Mouse (Mus musculus) hindbrain, embryonic 14.5 days (tissue): ENCODE measurements around the gene Tmem159. TPM values are rescaled to one million over a fixed set of nuclear protein-coding genes. Genes with fewer than 3 reads are reported as not detected.

Source experiments
- ATAC-seq: fragments of 200-750 bp; cut with Nextera tagmentation; 2 replicates; pipeline ENCODE4 v1.8.0; 2017; ENCODE audit warnings: moderate number of reproducible peaks, mild to moderate bottlenecking, moderate TSS enrichment, moderate library complexity; ENCODE audit not compliant: low FRiP score
- DNase-seq: peaks from one replicate; pipeline ENCODE4 v3.0.0-alpha.2; 2015; ENCODE audit warnings: low spot score
- H3K27ac ChIP-seq: fragments of 300-500 bp; sonication (generic); 2 replicates; pipeline ENCODE4 v1.5.1; 2014; ENCODE audit warnings: mild to moderate bottlenecking, moderate library complexity
- H3K27me3 ChIP-seq: fragments of 300-500 bp; sonication (generic); 2 replicates; pipeline ENCODE4 v1.6.1; 2014; ENCODE audit warnings: mild to moderate bottlenecking, low read length, mixed read lengths; ENCODE audit not compliant: control insufficient read depth, insufficient read depth
- H3K36me3 ChIP-seq: fragments of 300-500 bp; sonication (generic); replicated peaks from 2 replicates; pipeline ENCODE4 v1.6.1; 2014; ENCODE audit not compliant: control insufficient read depth, insufficient read depth
- H3K4me1 ChIP-seq: fragments of 300-500 bp; sonication (generic); replicated peaks from 2 replicates; pipeline ENCODE4 v1.6.1; 2014; ENCODE audit warnings: antibody characterized with exemption, low read length, mixed read lengths; ENCODE audit not compliant: control insufficient read depth, insufficient read depth
- H3K4me2 ChIP-seq: fragments of 300-500 bp; sonication (generic); replicated peaks from 2 replicates; pipeline ENCODE4 v1.6.1; 2014; ENCODE audit warnings: mild to moderate bottlenecking, moderate library complexity
- H3K4me3 ChIP-seq: fragments of 300-500 bp; sonication (generic); replicated peaks from 2 replicates; pipeline ENCODE4 v1.5.1; 2014; ENCODE audit warnings: mild to moderate bottlenecking, low read length
- H3K9ac ChIP-seq: fragments of 300-500 bp; sonication (generic); 2 replicates; pipeline ENCODE4 v1.6.1; 2014
- H3K9me3 ChIP-seq: fragments of 300-500 bp; sonication (generic); 2 replicates; pipeline ENCODE4 v1.6.1; 2016; ENCODE audit warnings: low read length; ENCODE audit not compliant: control insufficient read depth
- WGBS: fragments of 180-500 bp; shearing (Covaris S2); extraction: QIAGEN DNeasy Blood & Tissue Kit; methylation state at CpG from one replicate; pipeline ENCODE4 v1.1.7; 2014; 5-methylcytosine and 5-hydroxymethylcytosine counted together
- polyA plus RNA-seq: library from polyadenylated mRNA; unstranded; fragments of >200 nt; fragmentation: Nextera tagmentation; extraction: Ambion mirVana; gene quantifications from 2 replicates; pipeline ENCODE4 v1.2.1, GENCODE M21; 2014

Tmem159 gene
- polyA plus RNA-seq: 12.0 and 15.2 TPM in 2 replicates

DNA sequence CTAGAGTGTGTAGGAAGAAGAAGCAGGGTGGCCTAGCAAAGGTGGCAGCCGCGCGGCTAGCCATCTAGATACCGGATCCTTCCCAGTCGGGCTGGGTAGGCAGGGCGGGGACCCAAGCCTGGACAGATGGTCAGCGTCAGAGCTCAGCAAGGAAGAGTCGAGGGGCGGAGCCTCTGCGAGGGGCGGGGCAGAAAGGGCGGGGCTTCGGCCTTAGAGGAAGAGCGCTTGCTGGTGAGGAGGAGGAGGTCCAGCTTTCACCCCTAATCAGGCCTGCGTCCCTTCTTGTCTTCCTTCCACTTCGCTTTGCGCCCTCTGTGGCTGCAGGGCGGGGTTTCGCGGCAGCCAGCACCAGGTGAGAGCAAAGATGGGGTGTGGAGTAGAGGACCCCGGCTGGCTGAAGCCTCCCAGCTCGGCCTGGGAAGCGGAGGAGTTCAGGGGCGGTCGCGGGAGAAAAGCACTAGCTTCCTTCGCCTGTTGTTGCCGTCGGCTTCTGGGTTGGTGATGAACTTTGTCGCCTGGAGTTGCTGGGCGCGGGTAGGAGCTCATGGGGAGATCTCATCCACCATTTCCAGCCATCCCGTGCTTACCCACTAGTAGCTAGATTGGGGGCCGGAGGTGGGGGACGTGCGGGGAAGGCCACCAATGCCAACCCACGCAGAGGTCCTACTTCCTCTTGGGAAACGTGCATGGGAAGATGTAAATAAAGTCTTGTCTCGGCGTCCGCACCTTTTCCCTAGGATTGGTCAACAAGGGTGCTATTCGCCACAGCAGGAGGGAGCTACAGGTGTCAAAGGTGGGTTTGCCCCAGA, at the start of gene Tmem159:
TSS of gene Tmem159 (plus strand) at position 190 of the 809 bp plus-strand sequence.
- Histone ChIP-seq H3K9me3 (no peaks in the 10 kb centered on the region), H3K9ac (peak within 1 kb of the TSS; percentile 57), H3K27me3 (0 out of 2 replicates have a peak, but pooled peaks cover 7% of the 10 kb centered on the region), H3K36me3 (no peaks in the 10 kb centered on the region), H3K27ac (no peak within 1 kb of the TSS), H3K4me2 (peak within 1 kb of the TSS; percentile 67), H3K4me1 (0 out of 2 replicates have a peak, but pooled peaks cover 9% of the 10 kb centered on the region), H3K4me3 (peak within 1 kb of the TSS; percentile 46)
- under 1% methylated on average over 42 of the region's 42 CpGs for WGBS
- DNase-seq: peak; percentile 68
- peak; percentile 88 for ATAC-seq

DNA sequence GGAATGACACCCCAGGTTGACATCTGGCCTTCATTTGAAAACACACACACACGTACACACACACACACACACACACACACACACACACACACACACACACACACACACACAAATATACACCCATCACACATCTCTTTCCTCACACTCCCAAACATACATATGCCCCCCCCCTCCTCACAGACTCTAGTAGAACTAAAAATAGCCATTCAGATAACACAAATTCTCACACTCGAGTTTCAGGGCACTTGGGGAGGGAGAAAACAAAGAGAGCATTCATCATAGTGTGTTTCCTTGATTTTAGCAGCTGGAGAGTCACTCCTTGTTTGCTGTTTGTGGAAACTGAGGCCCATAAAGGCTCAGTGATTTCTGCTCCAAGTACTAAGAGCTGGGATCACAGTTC, 48.1 kb upstream of the Tmem159 start:
- Histone ChIP-seq H3K36me3 (no peaks in the 10 kb centered on the region), H3K4me3 (no peak overlapping the region), H3K27ac (no peak overlapping the region), H3K4me2 (no peak overlapping the region), H3K4me1 (no peaks in the 10 kb centered on the region), H3K9me3 (no peaks in the 10 kb centered on the region), H3K9ac (no peak overlapping the region), H3K27me3 (no peaks in the 10 kb centered on the region)
- WGBS: 64% methylated on average over 2 of the region's 2 CpGs
- ATAC-seq (no peak), DNase-seq (no peak)

DNA sequence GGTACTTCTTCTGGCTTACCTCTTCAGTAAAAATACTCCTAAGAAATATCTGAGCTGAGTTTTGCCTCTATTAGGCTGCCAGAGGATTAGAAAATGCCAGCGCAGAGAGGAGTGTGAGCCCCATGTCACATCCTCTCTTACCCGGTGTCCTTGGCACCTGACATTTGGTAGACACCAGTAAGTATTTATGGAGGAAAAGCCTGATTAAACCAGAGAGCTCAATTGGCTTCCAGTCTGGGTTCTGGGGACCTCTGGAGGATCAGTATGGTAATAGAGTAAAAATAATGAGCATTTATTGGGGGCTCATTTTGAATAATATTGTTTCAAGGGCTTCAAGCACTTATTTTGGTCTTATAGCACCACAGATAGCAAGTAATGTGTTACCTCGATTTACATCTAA, 46.7 kb upstream of the Tmem159 start:
- H3K9me3 ChIP-seq: no peaks in the 10 kb centered on the region
- DNase-seq: no peak
- no peaks in the 10 kb centered on the region for H3K27me3 ChIP-seq
- H3K4me1 ChIP-seq: no peaks in the 10 kb centered on the region
- no peak overlapping the region for H3K4me2 ChIP-seq
- ATAC-seq: no peak
- 92% methylated on average over 3 of the region's 3 CpGs for WGBS
- H3K9ac ChIP-seq: no peak overlapping the region
- no peak overlapping the region for H3K27ac ChIP-seq
- no peaks in the 10 kb centered on the region for H3K36me3 ChIP-seq
- no peak overlapping the region for H3K4me3 ChIP-seq

DNA sequence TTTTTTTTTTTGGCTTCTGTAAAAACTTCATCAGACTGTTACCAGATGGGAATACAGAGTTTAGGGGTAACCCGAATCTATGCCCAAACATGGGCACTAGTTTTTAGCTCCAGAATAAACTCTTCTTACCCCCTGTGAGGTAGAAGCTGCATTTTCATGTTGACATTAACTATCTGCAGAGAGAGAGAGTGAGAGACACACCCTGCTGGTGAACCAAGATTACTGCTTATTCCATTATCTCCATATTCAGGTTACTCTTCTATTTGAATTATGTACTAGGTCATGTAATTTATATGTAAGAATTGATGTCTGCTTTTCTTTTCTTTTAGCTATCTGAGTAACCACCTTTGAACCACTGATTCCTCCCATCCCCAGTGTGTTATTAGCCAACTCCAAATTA, 38.1 kb upstream of the Tmem159 start:
- H3K4me3 ChIP-seq: no peak overlapping the region
- H3K9ac ChIP-seq: no peak overlapping the region
- no peaks in the 10 kb centered on the region for H3K27me3 ChIP-seq
- H3K4me2 ChIP-seq: no peak overlapping the region
- ATAC-seq (no peak), DNase-seq (no peak)
- 92% methylated on average over 1 of the region's 1 CpGs for WGBS
- no peak overlapping the region for H3K27ac ChIP-seq
- no peaks in the 10 kb centered on the region for H3K4me1 ChIP-seq
- H3K9me3 ChIP-seq: no peaks in the 10 kb centered on the region
- no peaks in the 10 kb centered on the region for H3K36me3 ChIP-seq

DNA sequence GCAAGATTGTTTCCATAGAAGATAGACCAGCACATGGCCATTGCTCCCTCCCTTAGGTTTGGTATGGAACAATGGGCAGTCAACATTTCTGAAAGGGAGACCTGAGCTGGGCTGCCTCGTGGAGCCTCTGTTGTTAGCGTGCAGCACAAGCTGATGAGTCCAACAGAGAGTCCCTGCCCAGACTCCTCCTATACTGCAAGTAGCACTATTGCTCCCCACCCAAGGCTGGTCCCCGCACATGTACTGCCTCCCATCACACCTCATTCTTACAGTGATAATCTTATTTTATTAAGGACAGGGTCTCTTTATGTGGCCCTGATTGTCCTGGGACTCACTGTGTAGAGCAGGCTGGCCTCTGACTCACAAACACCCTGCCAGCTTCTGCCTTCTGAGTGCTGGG, 34.0 kb upstream of the Tmem159 start:
- no peak overlapping the region for H3K4me2 ChIP-seq
- H3K9me3 ChIP-seq: no peaks in the 10 kb centered on the region
- no peaks in the 10 kb centered on the region for H3K36me3 ChIP-seq
- WGBS: 91% methylated on average over 3 of the region's 3 CpGs
- H3K9ac ChIP-seq: no peak overlapping the region
- H3K4me1 ChIP-seq: no peaks in the 10 kb centered on the region
- DNase-seq: no peak
- H3K27ac ChIP-seq: no peak overlapping the region
- H3K27me3 ChIP-seq: no peaks in the 10 kb centered on the region
- H3K4me3 ChIP-seq: no peak overlapping the region
- ATAC-seq: no peak

DNA sequence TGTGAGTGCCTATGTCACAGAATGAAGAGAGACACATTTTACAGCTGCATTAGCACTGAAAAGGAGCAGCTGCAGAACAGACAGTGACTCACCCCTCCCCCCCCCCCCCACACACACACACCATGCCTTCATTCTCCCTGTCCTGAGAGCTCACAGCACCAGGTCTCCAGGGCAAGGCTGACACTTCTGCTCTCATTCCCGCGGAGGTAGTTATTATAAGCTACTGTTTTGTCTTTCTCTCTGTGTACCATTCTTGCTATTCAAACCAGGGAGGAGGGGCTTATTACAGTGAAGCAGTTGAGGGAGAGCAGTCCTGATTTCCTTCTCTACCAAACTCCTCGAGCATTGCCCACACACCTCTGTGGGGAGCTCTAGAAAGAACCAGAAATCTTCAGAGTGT, 33.0 kb upstream of the Tmem159 start:
- H3K27me3 ChIP-seq: no peaks in the 10 kb centered on the region
- H3K4me1 ChIP-seq: no peaks in the 10 kb centered on the region
- DNase-seq (no peak), ATAC-seq (no peak; the same call in 1 of the 2 replicates)
- no peaks in the 10 kb centered on the region for H3K36me3 ChIP-seq
- whole genome bisulfite sequencing: 15% methylated on average over 3 of the region's 3 CpGs
- no peaks in the 10 kb centered on the region for H3K9me3 ChIP-seq
- no peak overlapping the region for H3K4me3 ChIP-seq
- H3K4me2 ChIP-seq: no peak overlapping the region
- H3K9ac ChIP-seq: no peak overlapping the region
- H3K27ac ChIP-seq: no peak overlapping the region

DNA sequence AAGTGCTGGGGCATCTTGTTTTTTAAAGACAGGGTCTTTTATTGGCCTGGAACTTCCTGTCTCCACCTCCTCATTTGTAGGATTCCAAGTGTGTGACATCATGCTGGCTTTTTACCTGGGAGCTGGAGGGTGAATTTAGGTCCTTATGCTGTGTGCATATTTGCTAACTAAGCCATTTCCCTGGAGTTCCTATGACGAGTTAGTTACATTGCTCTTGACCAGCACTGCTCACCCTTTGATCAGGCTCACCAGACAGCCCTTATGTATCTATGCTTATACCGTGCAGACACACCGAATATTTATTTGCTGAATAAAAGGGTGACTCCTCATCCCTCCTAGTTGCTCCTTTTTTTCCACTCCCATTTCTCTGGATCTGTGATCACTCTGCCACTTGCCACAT, 22.0 kb upstream of the Tmem159 start:
- no peak overlapping the region for H3K4me2 ChIP-seq
- no peak overlapping the region for H3K27ac ChIP-seq
- H3K4me1 ChIP-seq: no peaks in the 10 kb centered on the region
- H3K9me3 ChIP-seq: no peaks in the 10 kb centered on the region
- no peak for DNase-seq
- no peak overlapping the region for H3K9ac ChIP-seq
- no peak for ATAC-seq
- 79% methylated on average over 3 of the region's 3 CpGs for WGBS
- H3K36me3 ChIP-seq: no peaks in the 10 kb centered on the region
- no peaks in the 10 kb centered on the region for H3K27me3 ChIP-seq
- H3K4me3 ChIP-seq: no peak overlapping the region

DNA sequence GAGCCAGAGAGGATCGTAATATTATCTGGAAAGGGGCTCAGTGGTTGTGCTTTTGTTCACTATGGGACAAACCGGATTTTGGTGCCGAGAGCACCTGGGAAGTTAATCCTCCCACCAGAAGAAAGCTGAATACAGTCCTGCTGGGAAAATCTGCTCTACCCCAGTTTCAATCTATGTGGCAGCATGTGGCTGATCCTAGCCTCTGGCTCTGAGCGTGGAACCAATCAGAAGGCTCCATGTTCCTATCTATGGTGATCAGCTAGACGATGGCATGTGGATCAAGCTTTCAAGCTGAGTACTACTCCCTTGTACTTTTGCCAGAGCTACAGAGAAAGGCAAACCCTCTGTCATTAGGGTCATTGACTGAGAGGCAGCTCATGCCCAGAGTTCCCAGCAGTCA, 9.1 kb upstream of the Tmem159 start:
- 40% methylated on average over 5 of the region's 5 CpGs for WGBS
- Histone ChIP-seq H3K27me3 (no peaks in the 10 kb centered on the region), H3K4me2 (no peak overlapping the region), H3K9ac (no peak overlapping the region), H3K27ac (no peak overlapping the region), H3K4me1 (no peaks in the 10 kb centered on the region), H3K36me3 (no peaks in the 10 kb centered on the region), H3K9me3 (no peaks in the 10 kb centered on the region), H3K4me3 (no peak overlapping the region)
- ATAC-seq: no peak
- DNase-seq: no peak

DNA sequence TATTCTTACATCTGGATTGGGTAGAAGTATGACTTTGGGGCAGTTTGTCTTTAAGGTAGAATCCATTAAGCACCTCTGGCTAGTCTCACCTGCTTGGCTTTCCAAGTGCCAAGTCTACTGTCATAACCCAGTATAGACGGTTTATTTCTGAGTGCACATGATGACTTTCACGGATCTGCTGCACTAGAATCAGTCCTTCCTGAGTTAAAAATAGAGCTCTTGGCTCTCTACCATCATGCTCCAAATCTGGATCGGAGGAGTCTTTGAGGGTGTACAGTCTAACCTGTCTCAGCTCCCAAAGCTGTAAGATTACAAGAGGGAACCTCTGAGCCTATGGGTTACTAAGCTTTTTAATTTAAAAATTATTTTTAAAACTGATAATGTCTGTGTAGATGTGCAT, 7.9 kb upstream of the Tmem159 start:
- H3K4me2 ChIP-seq: no peak overlapping the region
- H3K4me1 ChIP-seq: no peaks in the 10 kb centered on the region
- 88% methylated on average over 3 of the region's 3 CpGs for WGBS
- no peak overlapping the region for H3K27ac ChIP-seq
- no peak for DNase-seq
- H3K4me3 ChIP-seq: no peak overlapping the region
- no peaks in the 10 kb centered on the region for H3K27me3 ChIP-seq
- no peak overlapping the region for H3K9ac ChIP-seq
- no peak for ATAC-seq
- no peaks in the 10 kb centered on the region for H3K36me3 ChIP-seq
- no peaks in the 10 kb centered on the region for H3K9me3 ChIP-seq
